Mouse (Mus musculus): ENCODE data around the gene Uri1.

- TF ChIP-seq POLR2A (IDR thresholded peaks at IDR 0.05; ENCODE audit: extremely low read depth, insufficient read depth, low read length) (no peak), CTCF (IDR thresholded peaks at IDR 0.05; ENCODE audit: extremely low read depth, insufficient read depth, low read length) (no peak)
These were observed 43.6 kb downstream of the Uri1 start for GRCm38 (mm10) chr7:37979729-37980128.
